Mouse (Mus musculus) bone marrow macrophage, adult 2 months (primary cell): ENCODE measurements around the gene Crb2. TPM values are rescaled to one million over a fixed set of nuclear protein-coding genes. Genes with fewer than 3 reads are reported as not detected.

ENCODE experiments used
- H3K27ac ChIP-seq: 2 replicates; pipeline ENCODE4 v1.5.1; 2012; ENCODE audit warnings: low read depth, low read length; ENCODE audit not compliant: insufficient read depth
- H3K4me1 ChIP-seq: 2 replicates; pipeline ENCODE4 v1.6.1; 2012; ENCODE audit warnings: low read length; ENCODE audit not compliant: control insufficient read depth, insufficient read depth
- H3K4me3 ChIP-seq: 2 replicates; pipeline ENCODE4 v1.5.1; 2012; ENCODE audit warnings: mild to moderate bottlenecking, low read length, moderate library complexity; ENCODE audit not compliant: insufficient read depth
- CTCF ChIP-seq: IDR thresholded peaks from 2 replicates; pipeline ENCODE4 v1.5.1; 2012; ENCODE audit warnings: low read depth, mild to moderate bottlenecking, low read length, moderate library complexity
- POLR2A ChIP-seq: IDR thresholded peaks from 2 replicates; pipeline ENCODE4 v1.6.1; 2012; ENCODE audit warnings: mild to moderate bottlenecking, low read depth, low read length, borderline replicate concordance
- polyA plus RNA-seq: library from polyadenylated mRNA; stranded (reverse); fragments of >200 nt; gene quantifications from 2 replicates; pipeline ENCODE4 v1.2.4, GENCODE M21; 2012; ENCODE audit not compliant: missing spikeins, insufficient read depth, insufficient read length

Crb2 gene
- polyA plus RNA-seq, 1 experiment, result not detected

- TF ChIP-seq CTCF, result no peak
- no peak for TF ChIP-seq POLR2A
- Histone ChIP-seq H3K27ac (no peak overlapping the region), H3K4me3 (peak overlapping the region; percentile 2; the same call in 1 of the 2 replicates), H3K4me1 (no peaks in the 10 kb centered on the region; the same call in 1 of the 2 replicates)
These were observed 4.4 kb downstream of the Crb2 start for GRCm38 (mm10) chr2:37780270-37780929.

DNA sequence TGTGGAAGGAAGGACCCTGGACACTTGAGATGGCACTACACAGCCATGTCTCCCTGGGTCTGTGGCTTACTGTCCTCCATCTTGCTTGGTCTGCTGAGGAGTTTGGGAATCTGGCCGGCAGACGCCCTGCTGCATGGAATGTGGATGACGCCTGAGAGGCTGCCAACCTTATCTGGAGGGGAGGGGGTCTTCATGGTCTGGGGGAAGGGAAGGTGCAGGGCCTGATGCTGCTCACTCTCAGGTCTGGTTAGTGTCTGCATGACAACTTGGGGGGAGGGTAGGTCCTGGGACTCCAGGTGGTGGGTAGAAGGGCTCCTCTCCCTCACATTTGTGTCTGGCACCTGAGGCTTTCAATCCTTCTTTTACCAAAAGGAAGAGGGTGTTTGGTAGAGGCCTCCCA is 5.4 kb downstream of the Crb2 start:
- TF ChIP-seq CTCF (no peak), POLR2A (no peak)
- no peaks in the 10 kb centered on the region; the same call in 1 of the 2 replicates for H3K4me1 ChIP-seq
- no peak overlapping the region for H3K4me3 ChIP-seq
- no peak overlapping the region for H3K27ac ChIP-seq

DNA sequence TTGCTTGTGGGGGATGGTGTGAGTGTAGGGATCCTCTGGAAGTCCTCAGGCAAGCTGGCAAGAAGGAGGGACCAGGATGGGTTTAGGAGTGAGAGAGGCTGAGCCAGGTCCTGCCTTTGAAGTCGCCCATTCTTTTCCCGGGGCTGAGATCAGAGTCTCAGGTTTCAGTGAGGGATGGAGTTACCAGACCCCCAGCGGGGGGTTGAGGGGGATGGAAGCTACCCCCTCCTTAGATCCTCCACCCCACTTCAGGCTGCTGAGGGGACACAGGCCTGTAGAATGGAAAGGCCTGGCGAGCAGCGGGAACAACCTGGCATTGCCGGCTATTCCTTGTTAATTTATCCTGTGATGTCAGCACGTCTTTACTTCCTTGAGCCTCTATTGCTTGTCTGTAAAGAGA is 6.0 kb downstream of the Crb2 start:
- no peak for TF ChIP-seq POLR2A
- no peak for TF ChIP-seq CTCF
- Histone ChIP-seq H3K4me1 (no peaks in the 10 kb centered on the region; the same call in 1 of the 2 replicates), H3K4me3 (no peak overlapping the region), H3K27ac (no peak overlapping the region)

DNA sequence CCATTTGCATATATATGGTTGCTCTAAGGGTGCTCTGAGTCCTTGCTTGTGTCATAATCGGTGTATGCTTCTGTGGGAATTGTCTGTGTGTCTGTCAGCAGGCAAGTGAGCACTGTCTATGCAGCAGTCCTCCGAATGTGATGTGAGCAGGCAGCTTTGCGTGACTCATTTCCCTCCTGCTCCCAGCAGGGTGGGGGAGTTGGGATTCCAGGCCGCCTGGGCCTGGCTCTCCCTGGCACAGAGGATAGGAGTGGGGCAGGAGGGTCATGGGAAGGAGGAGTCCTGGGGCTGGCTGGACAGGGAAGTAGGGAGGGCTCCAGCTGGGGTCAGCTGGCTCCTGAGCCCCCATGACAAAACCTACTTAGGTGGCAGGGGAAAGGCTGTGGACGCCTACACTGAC is 8.4 kb downstream of the Crb2 start:
- Histone ChIP-seq H3K4me1 (no peaks in the 10 kb centered on the region; the same call in 1 of the 2 replicates), H3K27ac (no peak overlapping the region)
- TF ChIP-seq POLR2A (no peak), CTCF (no peak)

DNA sequence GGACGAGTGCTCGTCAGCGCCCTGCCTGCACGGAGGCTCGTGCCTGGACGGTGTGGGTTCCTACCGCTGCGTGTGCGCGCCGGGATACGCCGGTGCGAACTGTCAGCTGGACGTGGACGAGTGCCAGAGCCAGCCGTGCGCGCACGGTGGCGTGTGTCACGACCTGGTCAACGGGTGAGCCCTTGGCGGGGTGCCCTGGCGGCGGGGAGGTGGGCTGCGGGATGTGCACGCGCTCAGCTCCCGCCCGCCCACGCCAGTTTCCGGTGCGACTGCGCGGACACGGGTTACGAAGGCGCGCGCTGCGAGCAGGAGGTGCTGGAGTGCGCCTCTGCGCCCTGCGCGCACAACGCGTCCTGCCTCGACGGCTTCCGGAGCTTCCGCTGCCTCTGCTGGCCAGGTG is 10.4 kb downstream of the Crb2 start:
- TF ChIP-seq CTCF, result no peak
- TF ChIP-seq POLR2A, result no peak
- Histone ChIP-seq H3K4me1 (no peaks in the 10 kb centered on the region), H3K27ac (no peak overlapping the region), H3K4me3 (no peak overlapping the region)

More for the DNA sequence above, 8.4 kb downstream of the Crb2 start:
- H3K4me3 ChIP-seq, result no peak overlapping the region

DNA sequence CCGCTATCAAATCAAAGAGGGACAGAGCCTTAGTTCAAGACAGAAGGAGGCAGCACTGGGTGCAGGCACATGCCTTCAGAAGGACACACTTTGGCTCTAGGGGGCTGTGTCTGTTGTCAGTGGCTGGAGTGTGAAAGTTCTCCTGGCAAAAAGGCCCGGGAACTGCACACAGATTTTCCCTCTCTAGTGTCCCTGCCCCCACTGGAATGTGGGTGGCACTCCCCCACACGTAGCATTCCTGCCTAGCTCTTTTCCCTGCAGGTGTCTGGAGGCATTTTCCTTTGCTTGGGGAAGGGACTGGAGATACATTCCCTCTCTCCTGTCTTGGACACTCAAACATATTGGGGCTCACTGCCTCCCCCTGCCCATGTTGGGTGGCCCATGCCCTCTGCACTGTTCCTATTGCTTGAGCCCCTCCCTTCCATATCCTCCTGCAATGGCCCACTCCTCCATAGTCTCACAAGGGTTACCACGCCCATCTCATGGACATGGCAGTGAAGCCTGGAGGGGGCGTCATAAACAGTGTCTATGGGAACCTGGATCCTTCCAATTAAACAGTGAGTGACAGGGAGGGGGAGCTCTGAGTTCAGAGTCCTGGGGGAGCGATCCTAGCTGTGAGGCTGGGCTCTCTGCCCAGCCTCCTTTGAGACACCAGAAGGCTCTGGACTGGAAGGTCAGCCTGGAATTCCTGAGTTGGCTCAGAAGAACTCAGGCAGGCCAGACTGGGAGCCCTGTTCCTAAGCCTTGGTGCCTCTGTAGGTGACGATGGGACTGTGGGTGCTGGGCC is 12.3 kb downstream of the Crb2 start:
- TF ChIP-seq CTCF (no peak), POLR2A (no peak)
- Histone ChIP-seq H3K4me3 (no peak overlapping the region), H3K4me1 (no peaks in the 10 kb centered on the region), H3K27ac (no peak overlapping the region)

GRCm38 (mm10) chr2:37789029-37789428 is 13.0 kb downstream of the Crb2 start:
- H3K27ac ChIP-seq, result no peak overlapping the region
- no peak for TF ChIP-seq CTCF
- TF ChIP-seq POLR2A, result no peak
- no peak overlapping the region for H3K4me3 ChIP-seq
- H3K4me1 ChIP-seq, result no peaks in the 10 kb centered on the region

- H3K4me3 ChIP-seq, result no peak overlapping the region
- no peak for TF ChIP-seq CTCF
- TF ChIP-seq POLR2A, result no peak
- no peak overlapping the region for H3K27ac ChIP-seq
- no peaks in the 10 kb centered on the region for H3K4me1 ChIP-seq
These were observed 13.9 kb downstream of the Crb2 start for GRCm38 (mm10) chr2:37789995-37790394.

DNA sequence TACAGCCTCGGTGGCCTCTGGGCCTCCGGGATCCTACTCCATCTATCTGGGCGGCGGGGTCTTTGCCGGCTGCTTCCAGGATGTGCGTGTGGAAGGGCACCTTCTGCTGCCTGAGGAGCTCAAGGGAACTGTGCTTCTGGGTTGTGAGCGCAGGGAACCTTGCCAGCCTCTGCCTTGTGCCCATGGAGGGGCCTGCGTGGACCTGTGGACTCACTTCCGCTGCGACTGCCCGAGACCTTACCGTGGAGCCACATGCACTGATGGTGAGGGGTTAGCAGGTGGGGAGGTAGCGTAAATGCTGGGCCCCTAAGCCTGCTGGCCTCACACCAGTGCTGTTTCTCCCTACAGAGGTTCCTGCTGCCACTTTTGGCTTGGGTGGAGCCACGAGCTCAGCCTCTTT is 14.7 kb downstream of the Crb2 start:
- Histone ChIP-seq H3K4me3 (no peak overlapping the region), H3K27ac (no peak overlapping the region), H3K4me1 (no peaks in the 10 kb centered on the region)
- TF ChIP-seq CTCF (no peak), POLR2A (no peak)

GRCm38 (mm10) chr2:37791340-37791739 is 15.3 kb downstream of the Crb2 start:
- Histone ChIP-seq H3K4me1 (no peaks in the 10 kb centered on the region), H3K4me3 (no peak overlapping the region), H3K27ac (no peak overlapping the region)
- TF ChIP-seq CTCF, result no peak
- TF ChIP-seq POLR2A, result no peak

- Histone ChIP-seq H3K4me3 (no peak overlapping the region), H3K4me1 (no peaks in the 10 kb centered on the region), H3K27ac (no peak overlapping the region)
- no peak for TF ChIP-seq CTCF
- no peak for TF ChIP-seq POLR2A
These were observed 20.0 kb downstream of the Crb2 start for GRCm38 (mm10) chr2:37796021-37796420.
